Mouse (Mus musculus) layer of hippocampus, postnatal 14 days (tissue): ENCODE measurements around the gene Abca3. TPM values are rescaled to one million over a fixed set of nuclear protein-coding genes. Genes with fewer than 3 reads are reported as not detected.
A peak's percentile ranks its signal among the peaks of the same experiment; 100 is the strongest.
"Not testable (repeated sequence)": the region's sequence is repeated elsewhere in the genome, so short reads cannot be mapped to it uniquely, and the experiment has no call there.

ENCODE experiments used
- DNase-seq, 2 experiments: peaks; one replicate each; pipeline ENCODE4 v3.0.0; 2021 to 2022; ENCODE audit warnings: low spot score in 2 of 2, mixed read lengths in 1 of 2
- total RNA-seq, 2 experiments: library from RNA; stranded (reverse); gene quantifications; 2 replicates each; pipeline ENCODE4 v1.2.3; 2021

The Abca3 gene
- total RNA-seq, 2 experiments from 2014 or later, result 102 to 104 TPM

- no peak for DNase-seq
These were observed 26.7 kb downstream of the Abca3 start for GRCm38 (mm10) chr17:24378496-24378895.

- DNase-seq, result no peak
These were observed 32.0 kb downstream of the Abca3 start for GRCm38 (mm10) chr17:24383789-24384188.

GRCm38 (mm10) chr17:24388711-24389110 lies 37.0 kb downstream of the Abca3 start:
- DNase-seq, result no peak

GRCm38 (mm10) chr17:24389865-24390264 lies 38.1 kb downstream of the Abca3 start:
- peak; percentile 31 to 53 for DNase-seq

- no peak for DNase-seq
These were observed 39.4 kb downstream of the Abca3 start for GRCm38 (mm10) chr17:24391149-24391548.

GRCm38 (mm10) chr17:24393527-24393926 lies 41.8 kb downstream of the Abca3 start:
- no peak for DNase-seq

- no peak for DNase-seq
These were observed 42.7 kb downstream of the Abca3 start for GRCm38 (mm10) chr17:24394456-24394855.

GRCm38 (mm10) chr17:24402371-24402770 lies 50.6 kb downstream of the Abca3 start:
- DNase-seq, result peak in 1 of 2 experiments; percentile 27

GRCm38 (mm10) chr17:24407116-24407803 lies 55.5 kb downstream of the Abca3 start:
- no peak for DNase-seq

GRCm38 (mm10) chr17:24413557-24414211 lies 61.9 kb downstream of the Abca3 start:
- DNase-seq, result no peak

GRCm38 (mm10) chr17:24414230-24414976 lies 62.7 kb downstream of the Abca3 start, which contains the start of gene Rnps1:
Gene Rnps1, plus strand, starts transcription at chr17:24414565.
- DNase-seq, result peak; percentile 93 to 95

GRCm38 (mm10) chr17:24415011-24415410 lies 63.3 kb downstream of the Abca3 start:
- DNase-seq, result no peak

GRCm38 (mm10) chr17:24416051-24416652 lies 64.4 kb downstream of the Abca3 start:
- no peak for DNase-seq

- no peak for DNase-seq
These were observed 71.4 kb downstream of the Abca3 start for GRCm38 (mm10) chr17:24423114-24423513.

- DNase-seq, result no peak
These were observed 72.7 kb downstream of the Abca3 start for GRCm38 (mm10) chr17:24424489-24424888.

- DNase-seq, result not testable (repeated sequence)
These were observed 73.6 kb downstream of the Abca3 start for GRCm38 (mm10) chr17:24425326-24425725.

- DNase-seq, result no peak
These were observed 74.2 kb downstream of the Abca3 start for GRCm38 (mm10) chr17:24425905-24426304.

- peak; percentile 88 to 94 for DNase-seq
These were observed 74.9 kb downstream of the Abca3 start, which contains the start of gene Eci1 for GRCm38 (mm10) chr17:24426471-24427169. Gene Eci1, plus strand, starts transcription at chr17:24426641.

GRCm38 (mm10) chr17:24427170-24427557 lies 75.4 kb downstream of the Abca3 start:
- no peak for DNase-seq

- peak in 1 of 2 experiments; percentile 28 for DNase-seq
These were observed 77.6 kb downstream of the Abca3 start for GRCm38 (mm10) chr17:24429201-24429983.
